Mouse (Mus musculus) olfactory bulb, adult 2 months (tissue): ENCODE measurements around the gene Cnot3. TPM values are rescaled to one million over a fixed set of nuclear protein-coding genes. Genes with fewer than 3 reads are reported as not detected.

Experiments
- H3K27ac ChIP-seq: fragments of 200-500 bp; 2 replicates; pipeline ENCODE4 v1.5.1; 2012; ENCODE audit warnings: low read depth, low read length; ENCODE audit not compliant: insufficient read depth
- H3K4me1 ChIP-seq: fragments of 200-500 bp; 2 replicates; pipeline ENCODE4 v1.6.1; 2012; ENCODE audit warnings: low read length; ENCODE audit not compliant: control insufficient read depth, insufficient read depth
- H3K4me3 ChIP-seq: fragments of 200-500 bp; 2 replicates; pipeline ENCODE4 v1.5.1; 2012; ENCODE audit warnings: mild to moderate bottlenecking, low read depth, low read length, moderate library complexity; ENCODE audit not compliant: insufficient read depth
- CTCF ChIP-seq: fragments of 200-500 bp; IDR thresholded peaks from 2 replicates; pipeline ENCODE4 v1.5.1; 2012; ENCODE audit warnings: low read depth, mild to moderate bottlenecking, low read length, moderate library complexity; ENCODE audit not compliant: insufficient read depth
- POLR2A ChIP-seq: fragments of 200-500 bp; IDR thresholded peaks from 2 replicates; pipeline ENCODE4 v1.6.1; 2012; ENCODE audit warnings: mild to moderate bottlenecking, low read depth, low read length, moderate library complexity; ENCODE audit not compliant: insufficient read depth
- WGBS: fragments of 180-500 bp; shearing (Covaris S2); methylation state at CpG from one replicate; pipeline ENCODE4 v1.1.7; 2018; 5-methylcytosine and 5-hydroxymethylcytosine counted together
- polyA plus RNA-seq: library from polyadenylated mRNA; stranded (reverse); fragments of >200 nt; gene quantifications from 2 replicates; pipeline ENCODE4 v1.2.4, GENCODE M21; 2012; ENCODE audit warnings: low replicate concordance; ENCODE audit not compliant: missing spikeins, insufficient read depth, insufficient read length

Gene Cnot3
- polyA plus RNA-seq, 1 experiment = not detected

DNA sequence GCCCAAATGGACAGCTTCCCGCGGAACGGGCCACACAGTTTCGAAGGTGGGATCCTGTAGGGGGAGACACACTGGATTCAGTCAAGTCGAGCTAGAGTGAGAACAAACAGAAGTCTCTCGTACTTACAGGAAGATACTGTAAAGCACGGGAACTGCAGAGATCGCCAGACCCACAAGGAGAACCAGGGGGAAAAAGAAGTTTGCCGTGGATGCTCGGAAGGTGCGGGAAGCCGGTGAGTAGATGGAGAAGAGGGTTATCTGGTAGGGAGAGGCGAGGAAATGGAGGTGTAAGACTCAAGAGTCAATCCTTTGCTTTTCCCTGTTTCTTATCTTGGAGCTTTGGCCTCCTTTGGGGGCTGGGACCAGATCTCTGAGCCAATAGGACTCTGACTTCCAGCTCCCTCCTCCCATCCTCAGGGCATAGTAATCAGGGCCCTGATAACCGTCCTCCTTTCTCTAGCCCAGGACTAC, 21.9 kb downstream of the Cnot3 start:
- no peak overlapping the region for H3K4me3 ChIP-seq
- H3K27ac ChIP-seq = no peak overlapping the region
- TF ChIP-seq CTCF = no peak
- no peak for TF ChIP-seq POLR2A
- peaks cover 5% of the 10 kb centered on the region; the same call in 1 of the 2 replicates for H3K4me1 ChIP-seq
- WGBS = 33% methylated on average over 14 of the region's 14 CpGs

DNA sequence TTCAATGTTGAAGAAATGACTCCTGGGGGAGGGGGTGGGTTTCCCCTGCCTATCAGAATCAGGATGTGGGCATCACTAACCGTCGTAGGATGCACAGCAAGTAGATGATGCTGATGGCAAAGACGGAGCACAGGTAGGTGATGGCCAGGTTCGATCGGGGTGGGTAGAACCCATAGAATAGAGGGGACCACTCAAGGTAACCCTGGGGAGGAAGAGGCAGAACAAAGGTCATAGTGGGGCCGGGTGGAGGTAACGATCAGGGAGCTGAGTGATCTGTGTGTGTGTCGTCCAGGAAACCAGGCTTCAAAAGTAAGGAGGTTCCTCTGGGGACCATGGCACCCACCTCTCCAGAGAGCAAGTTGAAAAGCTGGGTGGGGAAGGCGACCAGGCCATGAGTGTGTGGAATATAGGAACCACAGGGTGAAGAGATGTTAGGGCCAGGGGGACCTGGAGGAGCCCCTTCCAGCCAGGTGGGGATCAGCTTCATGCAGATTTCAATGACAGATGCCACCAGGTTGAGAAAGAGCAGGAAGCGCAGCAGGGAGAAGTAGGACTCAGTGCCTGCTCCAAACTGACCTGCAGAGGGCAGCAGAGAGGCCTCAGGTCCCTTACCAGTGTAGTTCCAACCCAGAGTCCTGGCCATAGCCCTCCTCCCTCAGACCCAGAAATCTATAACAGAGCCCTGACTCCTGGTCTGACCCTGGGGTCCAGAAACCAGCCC, 29.6 kb downstream of the Cnot3 start:
- H3K27ac ChIP-seq = no peak overlapping the region
- H3K4me1 ChIP-seq = no peaks in the 10 kb centered on the region; the same call in 1 of the 2 replicates
- 71% methylated on average over 10 of the region's 10 CpGs for WGBS
- TF ChIP-seq POLR2A = no peak
- TF ChIP-seq CTCF = peak; percentile 72
- no peak overlapping the region for H3K4me3 ChIP-seq

DNA sequence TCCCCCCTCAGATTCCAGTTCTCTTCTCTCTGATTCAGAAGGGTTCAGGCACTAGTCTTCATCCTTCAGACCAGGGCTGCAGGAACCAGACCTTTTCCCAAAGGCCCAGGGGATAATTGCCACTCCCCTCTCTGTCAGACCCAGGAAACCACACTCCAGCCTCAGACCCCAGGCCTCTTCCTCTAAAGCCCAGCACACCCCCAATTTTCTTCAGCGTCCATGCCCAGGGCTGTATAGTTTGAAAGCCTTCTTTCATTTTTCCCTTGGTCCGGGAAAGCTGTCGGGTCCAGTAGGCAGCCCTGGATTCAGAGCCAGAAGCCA, 30.1 kb downstream of the Cnot3 start:
- TF ChIP-seq CTCF (no peak), POLR2A (no peak)
- H3K4me1 ChIP-seq = no peaks in the 10 kb centered on the region; the same call in 1 of the 2 replicates
- no peak overlapping the region for H3K4me3 ChIP-seq
- no peak overlapping the region for H3K27ac ChIP-seq
- WGBS = 79% methylated on average over 3 of the region's 3 CpGs

DNA sequence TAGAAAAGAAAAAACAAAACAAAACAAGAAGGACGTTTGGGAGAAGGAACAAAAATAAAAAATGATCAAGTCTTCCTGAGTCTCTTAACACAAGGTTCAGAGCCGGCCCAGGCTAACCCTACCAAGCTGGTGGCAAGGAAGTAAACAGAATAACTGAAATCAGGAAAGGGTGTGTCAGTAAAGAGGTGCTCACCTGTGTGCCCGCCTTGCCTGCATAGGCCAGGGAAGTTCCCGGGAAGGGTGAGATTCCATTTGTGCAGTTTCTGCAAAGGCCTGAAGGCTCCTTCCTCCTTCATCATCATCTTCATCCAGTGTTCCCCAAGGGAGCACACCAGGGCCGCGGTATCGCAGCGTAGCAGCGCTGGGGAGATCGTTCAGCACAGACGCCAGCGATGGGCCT, 31.3 kb downstream of the Cnot3 start:
- H3K4me1 ChIP-seq = no peaks in the 10 kb centered on the region; the same call in 1 of the 2 replicates
- WGBS = 88% methylated on average over 12 of the region's 12 CpGs

DNA sequence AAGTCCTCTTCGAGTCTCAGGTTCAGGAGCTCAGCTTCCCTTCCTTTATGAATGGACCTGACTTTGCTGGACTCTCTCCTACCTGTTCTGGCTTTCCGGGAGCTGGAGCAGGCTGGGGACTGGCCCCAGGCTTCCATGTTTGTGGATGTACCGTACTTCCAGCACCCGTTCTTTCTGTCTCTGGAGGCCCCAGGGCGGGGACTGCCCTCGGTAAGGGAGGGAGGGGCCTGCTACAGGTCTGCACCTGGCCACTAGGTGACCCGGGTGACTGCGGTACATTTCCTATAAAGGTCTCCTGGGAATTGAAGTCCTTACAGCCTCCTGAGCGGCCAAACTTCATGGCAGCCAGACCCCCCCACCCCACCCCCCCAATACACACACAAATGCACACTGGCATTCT, 32.3 kb downstream of the Cnot3 start, which contains the start of gene Tmc4:
Tmc4 (minus strand) TSS at position 212 of the 400 bp plus-strand sequence.
- H3K4me1 ChIP-seq = no peaks in the 10 kb centered on the region; the same call in 1 of the 2 replicates
- WGBS = 63% methylated on average over 9 of the region's 9 CpGs
- H3K27ac ChIP-seq = no peak within 1 kb of the TSS
- TF ChIP-seq CTCF (no peak), POLR2A (no peak)
- H3K4me3 ChIP-seq = no peak within 1 kb of the TSS

More for the DNA sequence above, 31.3 kb downstream of the Cnot3 start:
- Histone ChIP-seq H3K27ac (no peak overlapping the region), H3K4me3 (no peak overlapping the region)
- TF ChIP-seq POLR2A = no peak

DNA sequence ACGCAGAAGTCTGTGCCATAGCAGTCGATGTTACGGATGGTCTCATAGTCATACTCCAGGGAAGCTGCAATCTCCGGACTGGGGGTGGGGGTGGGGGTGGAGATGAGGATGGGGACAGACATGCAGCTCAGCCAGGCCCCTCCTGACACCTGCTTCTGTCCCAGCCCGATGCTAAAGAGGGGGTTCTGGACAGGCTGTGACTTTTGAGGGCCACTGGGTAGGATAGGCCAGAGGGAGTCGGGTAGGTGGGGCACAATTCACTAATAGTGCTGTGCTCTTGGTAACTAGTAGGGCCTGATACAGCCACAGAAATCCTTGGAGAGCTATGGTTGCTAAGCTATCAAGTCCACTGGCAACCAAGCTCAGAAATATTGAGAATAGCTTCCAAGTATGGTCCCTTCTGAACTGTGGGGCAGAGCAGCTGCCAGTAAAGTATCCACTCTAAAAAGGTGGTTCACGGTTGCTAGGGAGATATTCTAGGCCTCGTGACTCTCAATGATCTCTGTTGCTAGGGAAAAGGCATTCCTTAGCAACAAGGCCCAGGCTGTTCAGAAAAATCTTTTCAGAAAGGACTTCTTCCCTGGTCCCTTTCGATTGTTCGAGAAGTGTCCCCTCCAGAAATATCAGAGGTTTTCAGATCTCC, 39.0 kb downstream of the Cnot3 start:
- no peak for TF ChIP-seq POLR2A
- Histone ChIP-seq H3K4me1 (peaks cover 14% of the 10 kb centered on the region), H3K27ac (no peak overlapping the region; the same call in 1 of the 2 replicates), H3K4me3 (no peak overlapping the region)
- 50% methylated on average over 10 of the region's 10 CpGs for WGBS

DNA sequence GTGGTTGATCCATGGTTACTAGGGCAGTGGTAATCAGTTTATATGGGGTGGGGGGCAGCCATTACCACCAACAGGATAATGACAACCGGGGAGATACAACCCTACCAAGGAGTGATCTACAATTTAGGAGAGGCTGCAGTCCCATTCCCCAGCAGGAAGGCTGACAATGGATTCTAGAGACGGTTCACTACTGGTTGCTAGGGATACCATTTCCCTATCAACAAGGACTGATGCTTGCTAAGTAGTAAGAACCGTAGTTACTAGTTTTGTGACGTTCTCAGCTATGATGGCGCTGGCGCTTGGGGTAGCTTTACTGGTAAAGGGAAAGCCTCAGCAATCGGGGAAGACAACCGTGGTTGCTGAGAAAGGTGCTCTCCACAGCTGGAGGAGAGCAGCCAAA, 39.6 kb downstream of the Cnot3 start:
- no peak overlapping the region; the same call in 1 of the 2 replicates for H3K27ac ChIP-seq
- no peak for TF ChIP-seq POLR2A
- TF ChIP-seq CTCF = no peak
- 59% methylated on average over 8 of the region's 8 CpGs for WGBS
- no peak overlapping the region for H3K4me3 ChIP-seq
- H3K4me1 ChIP-seq = peaks cover 14% of the 10 kb centered on the region

DNA sequence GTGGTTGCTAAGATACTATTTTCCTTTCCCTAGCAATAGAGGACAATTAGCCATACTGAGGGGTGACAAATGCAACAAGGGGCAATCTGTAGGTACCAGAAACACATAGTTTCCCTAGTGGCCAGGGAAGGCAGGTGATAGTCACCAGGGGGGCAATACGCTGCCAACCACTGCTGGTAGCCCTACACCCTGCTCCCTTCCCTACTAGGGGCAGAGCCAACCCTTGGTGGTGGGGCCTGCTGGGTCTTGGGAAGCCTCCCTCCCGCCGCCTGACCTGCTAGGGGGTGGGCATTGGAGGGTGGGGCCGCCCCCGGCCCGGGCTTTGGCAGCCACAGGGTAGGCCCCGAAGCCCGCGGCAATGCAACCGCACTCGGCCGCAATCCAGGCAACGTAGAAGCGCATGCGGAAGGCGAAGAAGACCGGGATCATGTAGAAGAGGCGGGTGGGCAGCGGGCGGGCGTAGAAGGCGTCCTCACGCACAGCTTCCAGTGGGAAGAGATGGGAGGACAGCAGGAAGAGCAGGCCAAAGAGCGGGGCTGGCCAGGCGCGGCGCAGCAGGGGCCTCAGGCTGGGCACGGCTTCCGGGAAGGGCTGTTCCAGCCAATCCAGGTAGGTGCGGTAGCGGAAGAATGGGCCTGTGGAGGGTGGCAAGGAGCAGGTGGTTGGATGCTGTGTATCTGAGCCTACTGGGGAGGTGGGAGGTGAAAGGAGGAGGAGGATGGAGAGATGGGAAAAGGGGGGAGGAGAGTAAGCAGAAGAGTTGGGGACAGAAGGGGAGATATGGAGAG, 40.5 kb downstream of the Cnot3 start:
- no peak overlapping the region for H3K4me3 ChIP-seq
- TF ChIP-seq CTCF (no peak), POLR2A (no peak)
- peaks cover 14% of the 10 kb centered on the region for H3K4me1 ChIP-seq
- no peak overlapping the region for H3K27ac ChIP-seq
- 87% methylated on average over 31 of the region's 31 CpGs for WGBS

DNA sequence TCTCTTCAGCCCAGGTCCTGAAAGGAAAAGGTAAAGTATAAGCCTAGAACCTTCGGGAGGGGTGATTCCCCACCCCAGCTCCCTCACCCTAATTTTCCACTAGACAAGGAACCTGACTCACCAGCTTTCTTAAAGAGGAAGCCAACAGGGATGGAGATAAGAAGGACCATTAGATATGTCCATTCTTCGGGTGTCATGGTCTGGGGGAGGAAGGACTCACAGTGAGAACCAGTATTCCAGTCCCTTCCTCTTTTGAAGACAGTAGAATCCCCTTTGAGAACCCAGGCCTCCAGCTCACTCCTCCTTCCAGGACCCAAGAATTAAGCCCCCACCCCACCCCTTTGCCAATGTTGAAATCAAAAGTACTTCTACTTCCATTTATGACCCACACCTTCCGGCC, 46.9 kb downstream of the Cnot3 start:
- WGBS = 21% methylated on average over 3 of the region's 3 CpGs
- H3K4me3 ChIP-seq = peak overlapping the region; percentile 74
- TF ChIP-seq CTCF = no peak
- no peak for TF ChIP-seq POLR2A
- H3K4me1 ChIP-seq = peaks cover 15% of the 10 kb centered on the region
- H3K27ac ChIP-seq = no peak overlapping the region
